Mouse (Mus musculus) kidney, adult 2 months (tissue): ENCODE results near the gene Tgfbi.

ENCODE experiments used
- CTCF ChIP-seq: fragments of 200-500 bp; conservative IDR thresholded peaks from 2 replicates; pipeline ENCODE4 v1.5.1; 2011; ENCODE audit warnings: low read depth, mild to moderate bottlenecking, control low read depth, low read length, moderate library complexity, mixed read lengths; ENCODE audit not compliant: insufficient read depth, insufficient read length
- POLR2A ChIP-seq: fragments of 200-500 bp; IDR thresholded peaks from one replicate; pipeline ENCODE4 v1.6.1; 2011; ENCODE audit warnings: low read depth, low read length, control low read depth

GRCm38 (mm10) chr13:56590202-56590601 is 19.1 kb upstream of the Tgfbi start:
- TF ChIP-seq CTCF = no peak
- no peak for TF ChIP-seq POLR2A
